8 mouse cellular contexts compared by ENCODE assay signal in genomic region chr3:65494291-65494763, GRCm38 (mm10). TPM values are rescaled to one million over a fixed set of nuclear protein-coding genes. Genes with fewer than 3 reads are reported as not detected.
A peak's percentile ranks its signal among the peaks of the same experiment; 100 is the strongest.
DNase-seq lines count a peak whose midpoint lies in the region; ATAC-seq and TF ChIP-seq lines count a peak whose summit lies in the region.

No protein-coding gene starts in this region.

- no peaks in the 10 kb centered on the region for H3K36me3 ChIP-seq in heart, embryonic 13.5 days
- no peaks in the 10 kb centered on the region for H3K36me3 ChIP-seq in kidney, embryonic 16.5 days (ENCODE audit: insufficient read depth, low read length)

- peak overlapping the region; percentile 66 for H3K4me2 ChIP-seq in heart, embryonic 13.5 days
- peak overlapping the region; percentile 37 for H3K4me2 ChIP-seq in kidney, embryonic 16.5 days (replicated peaks; ENCODE audit: low read depth, low read length)

- no peaks in the 10 kb centered on the region for H3K9me3 ChIP-seq in heart, embryonic 13.5 days
- no peaks in the 10 kb centered on the region for H3K9me3 ChIP-seq in kidney, embryonic 16.5 days (ENCODE audit: low read length)

- peaks cover 15% of the 10 kb centered on the region for H3K4me1 ChIP-seq in heart, embryonic 13.5 days
- peaks cover 6% of the 10 kb centered on the region for H3K4me1 ChIP-seq in kidney, embryonic 16.5 days (ENCODE audit: insufficient read depth, low read length)

- ATAC-seq in heart, embryonic 13.5 days (ENCODE audit: extremely low read depth, insufficient number of reproducible peaks, low FRiP score, low TSS enrichment): no peak
- ATAC-seq in kidney, embryonic 16.5 days (ENCODE audit: low FRiP score, low TSS enrichment): peak; percentile 74; the same call in 1 of the 2 replicates

- peak overlapping the region; percentile 70 for H3K9ac ChIP-seq in heart, embryonic 13.5 days
- H3K9ac ChIP-seq in kidney, embryonic 16.5 days (replicated peaks; ENCODE audit: low read length): no peak overlapping the region

- TF ChIP-seq POLR2A in brain, embryonic 14.5 days (IDR thresholded peaks at IDR 0.05; ENCODE audit: borderline replicate concordance, extremely low read depth, insufficient read depth, insufficient read length, poor library complexity, severe bottlenecking): no peak

- DNase-seq in adrenal gland, adult (ENCODE audit: inconsistent age in 2 of 2, low spot score in 1 of 2): peak; percentile 16 to 63
- DNase-seq in adrenal gland, adult 18-20 months (ENCODE audit: low spot score in 2 of 2): no peak
- peak; percentile 74 for DNase-seq in brain, embryonic 14.5 days (ENCODE audit: low read depth)
- DNase-seq in lung, postnatal 14 days: peak; percentile 24
- DNase-seq in retina, embryonic 14.5 days (ENCODE audit: low spot score): no peak
- no peak for DNase-seq in cerebellum, adult 8-10 months

- no peaks in the 10 kb centered on the region for H3K27me3 ChIP-seq in heart, embryonic 13.5 days (replicated peaks)
- no peaks in the 10 kb centered on the region for H3K27me3 ChIP-seq in kidney, embryonic 16.5 days (ENCODE audit: insufficient read depth, low read length)

- H3K4me3 ChIP-seq in heart, embryonic 13.5 days: peak overlapping the region; percentile 37
- peak overlapping the region; percentile 10; the same call in 1 of the 2 replicates for H3K4me3 ChIP-seq in kidney, embryonic 16.5 days (ENCODE audit: low read length)

- TF ChIP-seq CTCF in brain, embryonic 14.5 days (IDR thresholded peaks at IDR 0.05; ENCODE audit: borderline replicate concordance, extremely low read depth, insufficient read depth, insufficient read length): no peak

- 2% methylated on average over 9 of the region's 9 CpGs for WGBS in heart, embryonic 13.5 days
- WGBS in kidney, embryonic 16.5 days: 38% methylated on average over 9 of the region's 9 CpGs

- peak overlapping the region; percentile 81 for H3K27ac ChIP-seq in heart, embryonic 13.5 days (replicated peaks)
- peak overlapping the region; percentile 59 for H3K27ac ChIP-seq in kidney, embryonic 16.5 days (ENCODE audit: low read length)

RNA-seq across cellular contexts. Expression of gene Tiparp, which starts 33.9 kb away (rescaled TPM):
- 10 to 100 TPM; 13.8 to 21.6 TPM for total RNA-seq in adrenal gland, adult 18-20 months (2021)
- polyA plus RNA-seq in brain, embryonic 14.5 days (2012; rRNA removed): 9.1 and 9.8 TPM in 2 replicates
- 25.1 and 26.7 TPM in 2 replicates for polyA plus RNA-seq in heart, embryonic 13.5 days (2015; fragmentation: Nextera tagmentation; extraction: Ambion mirVana)
- polyA plus RNA-seq in kidney, embryonic 16.5 days (2015; fragmentation: Nextera tagmentation; extraction: Ambion mirVana): 27.4 and 28.3 TPM in 2 replicates

Comparison
In these comparisons a context has a peak if more than half of its experiments do, and no peak if none do; other contexts are left out.
1. DNase-seq: peak in adrenal gland, adult (2 of 2), brain, embryonic 14.5 days (single experiment) and lung, postnatal 14 days (single experiment); none in adrenal gland, adult 18-20 months (0 of 2), retina, embryonic 14.5 days (single experiment) and cerebellum, adult 8-10 months (single experiment).